Mouse (Mus musculus) liver, embryonic 14.5 days (tissue): ENCODE results near the gene Thbs1. TPM values are rescaled to one million over a fixed set of nuclear protein-coding genes. Genes with fewer than 3 reads are reported as not detected.

Experiments used
- ATAC-seq: fragments of 200-750 bp; cut with Nextera tagmentation; 2 replicates; pipeline ENCODE4 v1.8.0; 2017; ENCODE audit warnings: moderate number of reproducible peaks, mild to moderate bottlenecking, moderate library complexity; ENCODE audit not compliant: insufficient read depth
- DNase-seq, 3 experiments: peaks; one replicate each; pipeline ENCODE4 v3.0.0-alpha.2; 2012 to 2013; ENCODE audit warnings: low read depth in 3 of 3, low spot score in 3 of 3
- H3K27ac ChIP-seq: fragments of 300-500 bp; sonication (generic); 2 replicates; pipeline ENCODE4 v1.5.1; 2014; ENCODE audit warnings: moderate library complexity, mild to moderate bottlenecking, control low read depth, inconsistent platforms
- H3K27me3 ChIP-seq: fragments of 300-500 bp; sonication (generic); 2 replicates; pipeline ENCODE4 v1.6.1; 2014; ENCODE audit warnings: mild to moderate bottlenecking, low read length, moderate library complexity; ENCODE audit not compliant: control insufficient read depth, insufficient read depth
- H3K36me3 ChIP-seq: fragments of 300-500 bp; sonication (generic); replicated peaks from 2 replicates; pipeline ENCODE4 v1.6.1; 2014; ENCODE audit warnings: low read depth; ENCODE audit not compliant: control insufficient read depth, insufficient read depth
- H3K4me1 ChIP-seq, 2 experiments: fragments of 200-500 bp in 1 of 2; fragments of 300-500 bp in 1 of 2; sonication (generic) in 1 of 2; replicated peaks; 2 replicates each; pipeline ENCODE4 v1.6.1; 2012 to 2014; ENCODE audit warnings: antibody characterized with exemption in 1 of 2, inconsistent platforms in 1 of 2, low read length in 1 of 2; ENCODE audit not compliant: control insufficient read depth in 2 of 2, insufficient read depth in 2 of 2
- H3K4me2 ChIP-seq: fragments of 300-500 bp; sonication (generic); 2 replicates; pipeline ENCODE4 v1.6.1; 2014; ENCODE audit warnings: low read depth, mild to moderate bottlenecking, control low read depth, moderate library complexity
- H3K4me3 ChIP-seq, 2 experiments: fragments of 200-500 bp in 1 of 2; fragments of 300-500 bp in 1 of 2; sonication (generic) in 1 of 2; 2 replicates each; pipeline ENCODE4 v1.5.1; 2012 to 2014; ENCODE audit warnings: low read depth in 2 of 2, low read length in 2 of 2, mild to moderate bottlenecking in 2 of 2, control low read depth in 1 of 2, inconsistent platforms in 1 of 2, moderate library complexity in 1 of 2; ENCODE audit not compliant: insufficient read depth in 1 of 2
- H3K9ac ChIP-seq: fragments of 300-500 bp; sonication (generic); replicated peaks from 2 replicates; pipeline ENCODE4 v1.6.1; 2014; ENCODE audit warnings: mild to moderate bottlenecking, control low read depth, moderate library complexity
- H3K9me3 ChIP-seq: fragments of 300-500 bp; sonication (generic); 2 replicates; pipeline ENCODE4 v1.6.1; 2016; ENCODE audit warnings: low read length, mixed read lengths; ENCODE audit not compliant: control insufficient read depth
- CTCF ChIP-seq: IDR thresholded peaks from 2 replicates; pipeline ENCODE4 v1.5.1; 2016; ENCODE audit warnings: antibody characterized with exemption, low read depth, control low read depth
- EP300 ChIP-seq: IDR thresholded peaks from 2 replicates; pipeline ENCODE4 v1.6.1; 2016; ENCODE audit warnings: antibody characterized with exemption, low read depth
- WGBS: fragments of 180-500 bp; shearing (Covaris S2); extraction: QIAGEN DNeasy Blood & Tissue Kit; methylation state at CpG from one replicate; pipeline ENCODE4 v1.1.7; 2014; ENCODE audit not compliant: insufficient replicate concordance; 5-methylcytosine and 5-hydroxymethylcytosine counted together
- polyA plus RNA-seq, 2 experiments: library from polyadenylated mRNA; depleted of rRNA in 1 of 2; stranded (reverse) in 1 of 2; unstranded in 1 of 2; fragments of >200 nt; fragmentation: Nextera tagmentation in 1 of 2; extraction: Ambion mirVana in 1 of 2; gene quantifications; 2 replicates each; pipeline versions ENCODE4 v1.2.1 to v1.2.3; 2012 to 2014

Gene Thbs1
- polyA plus RNA-seq, 2 experiments, result 12.7 to 24.2 TPM

DNA sequence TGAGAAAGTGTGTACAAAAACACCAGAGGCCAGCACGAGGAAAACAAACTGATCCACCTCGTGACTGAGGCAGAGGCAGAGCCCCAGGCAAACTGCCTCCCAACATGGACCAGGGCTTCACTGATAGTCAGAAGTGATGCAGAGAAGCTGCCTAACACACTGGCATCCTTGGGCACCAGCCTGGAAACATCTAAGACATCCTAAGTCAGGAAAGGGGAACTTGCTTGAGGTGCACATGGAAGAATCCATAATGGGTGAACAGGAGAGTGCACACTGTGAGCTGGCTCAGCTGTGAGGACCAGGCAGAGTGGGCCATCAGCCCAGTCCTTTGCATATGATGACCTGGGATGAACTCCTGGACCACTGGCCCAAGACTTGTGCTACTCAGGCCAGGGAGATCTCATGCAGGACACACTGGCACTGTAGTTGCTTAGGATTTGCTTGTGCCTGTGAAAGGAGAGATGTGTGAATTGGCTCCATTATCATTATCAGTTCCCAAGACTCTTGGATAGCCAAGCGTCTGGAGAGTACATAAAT is 5.1 kb downstream of the Thbs1 start:
- H3K36me3 ChIP-seq, result no peaks in the 10 kb centered on the region
- ATAC-seq (no peak), DNase-seq (no peak)
- no peaks in the 10 kb centered on the region for H3K27me3 ChIP-seq
- TF ChIP-seq CTCF (no peak), EP300 (no peak)
- H3K4me3 ChIP-seq, result no peak overlapping the region
- WGBS, result 43% methylated on average over 3 of the region's 3 CpGs
- H3K27ac ChIP-seq, result no peak overlapping the region
- no peak overlapping the region for H3K9ac ChIP-seq
- H3K9me3 ChIP-seq, result no peaks in the 10 kb centered on the region
- H3K4me1 ChIP-seq, result no peaks in the 10 kb centered on the region
- no peak overlapping the region for H3K4me2 ChIP-seq

DNA sequence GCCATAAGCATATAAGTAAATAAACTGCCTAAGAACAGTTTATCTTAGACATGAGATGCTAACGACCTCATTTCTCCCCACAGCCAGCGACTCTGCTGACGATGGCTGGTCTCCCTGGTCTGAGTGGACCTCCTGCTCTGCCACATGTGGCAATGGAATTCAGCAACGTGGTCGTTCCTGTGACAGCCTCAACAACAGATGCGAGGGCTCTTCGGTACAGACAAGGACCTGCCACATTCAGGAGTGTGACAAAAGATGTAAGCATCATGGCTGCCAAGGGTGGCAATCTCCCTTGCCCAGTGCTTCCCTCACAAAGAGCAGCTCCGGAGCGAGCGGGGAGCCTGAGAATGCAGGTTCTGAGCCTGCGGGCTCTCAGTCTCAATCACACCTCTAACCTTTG is 5.7 kb downstream of the Thbs1 start:
- H3K9me3 ChIP-seq, result no peaks in the 10 kb centered on the region
- H3K4me3 ChIP-seq, result no peak overlapping the region
- WGBS, result 58% methylated on average over 11 of the region's 11 CpGs

DNA sequence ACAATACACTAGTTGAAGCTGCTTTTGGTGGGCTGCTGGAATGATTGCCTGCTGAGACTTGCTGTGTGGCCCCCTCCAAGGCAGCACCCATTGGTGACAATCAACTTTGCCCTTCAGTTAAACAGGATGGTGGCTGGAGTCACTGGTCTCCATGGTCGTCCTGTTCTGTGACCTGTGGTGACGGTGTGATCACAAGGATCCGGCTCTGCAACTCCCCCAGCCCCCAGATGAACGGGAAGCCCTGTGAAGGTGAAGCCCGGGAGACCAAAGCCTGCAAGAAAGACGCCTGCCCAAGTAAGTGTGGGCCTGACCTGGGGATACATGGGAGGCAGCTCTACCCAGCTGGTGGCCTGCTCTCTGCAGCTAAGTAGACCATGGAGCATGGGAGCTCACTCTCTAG is 6.4 kb downstream of the Thbs1 start:
- Histone ChIP-seq H3K36me3 (no peaks in the 10 kb centered on the region), H3K9ac (no peak overlapping the region), H3K27me3 (no peaks in the 10 kb centered on the region), H3K9me3 (no peaks in the 10 kb centered on the region), H3K27ac (no peak overlapping the region), H3K4me3 (no peak overlapping the region), H3K4me2 (no peak overlapping the region), H3K4me1 (no peaks in the 10 kb centered on the region)
- DNase-seq, result no peak
- ATAC-seq, result no peak
- TF ChIP-seq EP300, result no peak
- no peak for TF ChIP-seq CTCF
- 56% methylated on average over 6 of the region's 6 CpGs for WGBS

More for the DNA sequence above, 5.7 kb downstream of the Thbs1 start:
- ATAC-seq (no peak), DNase-seq (no peak)
- no peak for TF ChIP-seq CTCF
- no peak for TF ChIP-seq EP300
- Histone ChIP-seq H3K27me3 (no peaks in the 10 kb centered on the region), H3K27ac (no peak overlapping the region), H3K9ac (no peak overlapping the region), H3K4me2 (no peak overlapping the region), H3K4me1 (no peaks in the 10 kb centered on the region), H3K36me3 (no peaks in the 10 kb centered on the region)

GRCm38 (mm10) chr2:118118515-118118914 is 6.8 kb downstream of the Thbs1 start:
- Histone ChIP-seq H3K27me3 (no peaks in the 10 kb centered on the region), H3K27ac (no peak overlapping the region), H3K4me1 (no peaks in the 10 kb centered on the region), H3K4me3 (no peak overlapping the region), H3K36me3 (no peaks in the 10 kb centered on the region), H3K4me2 (no peak overlapping the region), H3K9me3 (no peaks in the 10 kb centered on the region), H3K9ac (no peak overlapping the region)
- TF ChIP-seq EP300 (no peak), CTCF (no peak)
- WGBS, result 73% methylated on average over 7 of the region's 7 CpGs
- DNase-seq (no peak), ATAC-seq (no peak)

DNA sequence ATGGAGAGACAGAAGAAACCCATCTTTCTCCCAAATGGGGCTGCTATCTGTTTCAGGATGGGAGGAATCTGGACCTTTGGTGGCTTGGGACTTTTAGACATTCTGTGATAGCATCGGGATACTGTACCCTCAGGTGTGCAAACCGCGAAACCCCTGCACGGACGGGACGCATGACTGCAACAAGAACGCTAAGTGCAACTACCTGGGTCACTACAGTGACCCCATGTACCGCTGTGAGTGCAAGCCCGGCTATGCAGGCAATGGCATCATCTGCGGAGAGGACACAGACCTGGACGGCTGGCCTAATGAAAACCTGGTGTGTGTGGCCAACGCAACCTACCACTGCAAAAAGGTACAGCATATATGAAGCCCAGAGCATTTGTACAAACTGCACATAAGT is 8.0 kb downstream of the Thbs1 start:
- Histone ChIP-seq H3K36me3 (no peaks in the 10 kb centered on the region), H3K4me2 (no peak overlapping the region), H3K9me3 (no peaks in the 10 kb centered on the region), H3K4me3 (no peak overlapping the region), H3K27ac (no peak overlapping the region), H3K4me1 (no peaks in the 10 kb centered on the region), H3K9ac (no peak overlapping the region), H3K27me3 (no peaks in the 10 kb centered on the region)
- DNase-seq, result no peak
- TF ChIP-seq EP300 (no peak), CTCF (no peak)
- no peak for ATAC-seq
- 84% methylated on average over 12 of the region's 12 CpGs for WGBS
